Mouse (Mus musculus): ENCODE results near the gene Dhps.
"Not testable (repeated sequence)": the region's sequence is repeated elsewhere in the genome, so short reads cannot be mapped to it uniquely, and the experiment has no call there.

The Dhps gene

DNA sequence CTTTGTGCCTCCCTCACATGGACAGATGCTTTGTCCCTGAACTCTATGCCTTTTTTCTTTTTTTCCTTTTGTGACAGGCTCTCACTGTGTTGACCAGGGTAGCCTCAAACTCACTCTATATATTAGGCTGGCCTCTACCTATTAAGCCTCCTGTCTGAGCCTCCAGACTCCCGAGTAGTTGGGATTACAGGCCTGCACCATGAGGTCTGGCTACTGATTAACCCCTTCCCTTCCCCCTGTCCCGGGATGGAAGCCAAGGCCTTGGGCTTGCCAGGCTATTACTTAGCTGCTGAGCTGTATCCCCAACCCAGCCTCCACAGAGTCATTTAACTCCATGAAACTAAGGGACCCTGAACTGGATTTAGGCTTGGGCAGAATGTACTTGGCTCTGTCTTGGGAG, 6.3 kb upstream of the Dhps start:
- DNase-seq, result no peak

DNA sequence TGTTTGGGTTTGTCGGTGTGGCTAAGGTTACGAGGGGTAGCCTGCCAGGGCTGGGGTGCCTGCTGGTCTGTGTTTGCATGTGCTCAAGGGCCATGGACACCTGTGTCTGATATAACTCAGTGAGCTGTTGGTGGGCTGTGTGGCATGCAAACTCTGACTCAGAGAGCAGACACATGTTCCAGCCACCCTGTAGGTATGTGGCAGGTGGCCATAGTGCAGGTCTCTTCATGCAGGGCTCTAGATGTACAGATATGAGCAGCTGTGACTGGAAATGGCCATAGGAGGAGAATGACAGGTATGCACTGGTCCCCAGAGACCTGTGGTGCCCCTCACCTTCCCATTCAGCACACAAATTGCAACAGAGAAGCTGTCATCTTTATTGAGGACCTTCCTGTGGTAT, 4.4 kb upstream of the Dhps start:
- DNase-seq, result no peak

DNA sequence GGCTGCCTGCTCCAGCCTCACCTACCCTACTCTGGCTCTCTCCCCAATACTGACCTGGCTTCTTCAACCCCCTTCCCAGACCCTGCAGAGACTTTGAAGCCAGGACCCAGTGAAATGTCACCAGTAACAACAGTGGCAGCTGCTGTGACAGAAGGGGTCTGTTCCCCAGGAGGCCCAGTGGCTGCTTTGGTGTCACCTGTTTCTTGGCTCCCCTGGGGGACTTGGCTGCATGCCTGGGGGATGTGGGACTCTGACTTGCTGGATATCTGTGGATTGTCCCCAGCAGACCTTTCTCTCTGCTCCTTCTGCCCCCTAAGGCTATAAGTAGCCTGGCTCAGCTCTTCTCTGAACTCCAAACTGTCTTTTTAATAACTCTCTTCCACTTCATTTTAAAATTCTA, 3.6 kb upstream of the Dhps start, which contains the start of gene Gm5741:
Gene Gm5741 (minus strand): TSS at position 1 of the 400 bp plus-strand sequence.
- DNase-seq, result no peak

DNA sequence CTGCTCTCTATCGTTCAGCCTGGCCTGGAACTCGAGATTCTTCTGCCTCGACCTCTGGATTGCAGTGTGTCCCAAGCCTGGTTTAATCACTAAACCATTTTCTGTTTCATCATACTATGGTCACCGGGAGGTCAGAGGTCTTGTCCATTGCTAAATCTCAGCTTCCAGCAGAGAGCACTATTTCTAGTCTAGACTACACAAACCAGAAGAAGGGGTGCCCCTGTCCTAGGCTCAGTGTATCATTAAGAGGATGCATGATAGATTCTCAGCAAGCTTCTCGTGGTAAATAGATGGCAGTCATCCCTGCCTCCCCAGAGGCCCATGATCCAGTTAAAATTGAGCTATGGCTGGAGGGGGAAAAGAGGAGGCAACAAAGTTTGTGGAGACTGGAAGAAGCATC, 516 bp upstream of the Dhps start:
- peak; percentile 32 for DNase-seq

DNA sequence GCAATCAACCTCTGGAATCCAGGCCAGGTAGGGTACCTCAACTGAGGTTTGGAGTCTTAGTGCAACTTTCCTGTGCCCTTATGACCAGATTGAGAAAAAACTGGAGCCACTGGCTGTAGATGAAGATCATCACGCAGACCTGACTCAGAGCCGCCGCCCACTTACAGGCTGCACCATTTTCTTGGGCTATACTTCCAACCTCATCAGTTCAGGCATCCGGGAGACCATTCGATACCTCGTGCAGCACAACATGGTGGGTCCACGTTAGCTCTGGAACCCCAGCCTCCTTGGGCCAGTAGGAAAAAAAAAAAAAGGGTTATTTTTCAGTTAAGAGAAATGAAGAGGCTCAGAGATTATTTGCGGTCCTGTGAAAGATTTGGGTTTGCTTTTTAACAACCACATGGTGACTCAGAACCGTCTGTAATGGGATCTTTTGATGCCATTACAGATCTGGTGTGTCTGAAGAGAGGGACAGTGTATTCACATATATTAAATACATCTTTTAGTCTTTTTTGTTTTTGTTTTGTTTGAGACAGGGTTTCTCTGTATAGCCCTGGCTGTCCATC, 890 bp downstream of the Dhps start:
- DNase-seq, result no peak

DNA sequence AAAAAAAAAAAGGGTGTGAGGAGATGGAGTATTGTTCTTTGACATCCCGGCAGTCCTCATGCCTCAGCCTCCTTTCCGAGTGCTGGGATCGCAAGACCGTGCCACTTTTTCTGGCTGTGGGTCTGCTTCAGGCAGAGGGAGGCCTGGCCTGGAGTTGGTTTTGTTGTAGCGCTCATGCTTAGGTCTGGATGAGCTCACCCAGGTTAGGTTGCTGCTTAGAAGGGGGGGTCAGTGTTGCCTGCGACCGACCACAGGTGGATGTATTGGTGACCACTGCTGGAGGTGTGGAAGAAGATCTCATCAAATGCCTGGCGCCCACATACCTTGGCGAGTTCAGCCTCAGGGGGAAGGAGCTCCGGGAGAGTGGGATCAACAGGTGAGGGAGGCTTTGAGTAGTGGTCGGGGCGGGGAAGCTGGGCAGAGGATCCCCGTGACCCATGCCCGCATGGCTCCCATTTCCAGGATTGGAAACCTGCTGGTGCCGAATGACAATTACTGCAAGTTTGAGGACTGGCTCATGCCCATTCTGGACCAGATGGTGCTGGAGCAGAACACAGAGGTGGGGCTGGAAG, 1.6 kb downstream of the Dhps start:
- DNase-seq, result no peak

DNA sequence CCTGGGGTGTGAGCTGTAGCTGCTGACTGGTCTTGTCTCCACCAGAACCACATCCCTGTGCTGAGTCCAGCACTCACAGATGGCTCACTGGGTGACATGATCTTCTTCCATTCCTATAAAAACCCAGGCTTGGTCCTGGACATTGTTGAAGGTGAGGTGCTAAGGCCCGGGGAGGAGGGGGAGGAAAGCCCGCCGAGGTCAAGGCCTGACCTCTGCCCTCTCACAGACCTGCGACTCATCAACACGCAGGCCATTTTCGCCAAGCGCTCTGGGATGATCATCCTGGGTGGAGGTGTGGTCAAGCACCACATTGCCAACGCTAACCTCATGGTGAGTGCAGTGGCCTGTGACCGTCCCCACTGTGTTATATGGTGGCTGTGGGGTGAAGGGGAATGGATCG, 2.6 kb downstream of the Dhps start:
- DNase-seq, result no peak

DNA sequence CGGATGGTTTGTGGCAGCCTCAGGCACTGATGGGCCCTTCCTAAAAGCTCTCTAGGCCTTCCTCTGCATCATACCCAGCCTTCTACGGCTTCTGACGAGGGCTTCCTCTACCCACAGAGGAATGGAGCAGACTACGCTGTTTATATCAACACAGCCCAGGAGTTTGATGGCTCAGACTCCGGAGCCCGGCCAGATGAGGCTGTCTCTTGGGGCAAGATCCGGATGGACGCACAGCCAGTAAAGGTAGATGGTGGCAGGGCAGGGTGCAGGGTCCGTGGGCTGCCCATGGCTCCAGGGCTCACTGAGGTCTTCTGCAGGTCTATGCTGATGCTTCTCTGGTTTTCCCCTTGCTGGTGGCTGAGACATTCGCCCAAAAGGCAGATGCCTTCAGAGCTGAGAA, 3.1 kb downstream of the Dhps start:
- DNase-seq, result no peak

DNA sequence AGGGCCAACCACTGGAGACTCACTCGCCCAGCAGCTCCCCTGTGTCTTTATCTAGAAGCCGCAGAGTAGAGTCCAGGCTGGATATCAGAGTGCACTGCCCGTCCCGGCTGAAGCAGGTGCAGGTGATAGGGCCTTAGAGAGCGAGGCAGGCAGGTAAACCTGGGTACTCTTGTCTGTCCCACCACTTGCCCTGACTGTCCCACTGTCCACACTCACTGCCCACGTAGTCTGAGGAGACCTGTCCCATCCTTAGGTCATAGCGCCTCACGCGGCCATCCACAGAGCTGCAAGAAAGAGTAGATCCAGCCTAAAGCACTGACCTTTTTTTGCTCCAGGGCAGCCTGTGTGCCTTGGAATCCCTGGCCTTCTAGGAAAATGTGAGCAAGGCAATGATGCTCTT, 4.4 kb downstream of the Dhps start:
- DNase-seq, result peak; percentile 39

DNA sequence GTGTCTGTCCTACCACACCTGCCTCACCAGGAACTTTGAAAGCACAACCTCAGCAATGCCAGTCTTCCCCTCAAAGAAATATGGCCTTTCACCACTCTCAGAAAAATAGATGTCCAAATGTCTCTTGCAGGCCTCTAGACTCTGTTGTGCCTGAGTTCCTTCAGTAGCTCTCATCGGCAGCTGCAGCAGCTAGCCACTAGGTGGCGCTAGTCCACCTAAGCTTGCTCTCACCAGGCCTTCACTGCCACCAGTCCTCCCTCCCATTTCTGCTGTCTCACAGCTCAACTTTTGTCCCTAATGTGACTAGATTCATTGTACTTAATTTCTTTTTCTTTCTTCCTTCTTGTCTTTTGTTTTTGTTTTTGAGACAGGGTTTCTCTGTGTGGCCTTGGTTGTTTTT, 5.4 kb downstream of the Dhps start:
- peak; percentile 88 for DNase-seq

DNA sequence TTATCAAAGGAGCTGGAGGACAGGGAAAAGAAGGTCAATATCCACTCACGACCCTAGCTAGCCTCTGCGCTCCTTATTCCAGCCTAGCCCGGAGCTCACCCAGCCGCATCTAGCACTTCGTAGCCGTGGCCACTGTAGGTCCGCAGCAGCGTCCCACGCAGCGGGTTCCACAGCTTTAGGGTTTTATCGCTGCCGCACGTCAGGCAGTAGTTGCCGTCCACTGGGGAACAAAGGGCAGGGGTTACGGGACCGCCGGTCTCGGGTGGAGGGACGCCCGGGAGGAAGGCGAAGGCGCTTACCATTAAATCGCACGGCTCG, 8.6 kb downstream of the Dhps start:
- no peak for DNase-seq

DNA sequence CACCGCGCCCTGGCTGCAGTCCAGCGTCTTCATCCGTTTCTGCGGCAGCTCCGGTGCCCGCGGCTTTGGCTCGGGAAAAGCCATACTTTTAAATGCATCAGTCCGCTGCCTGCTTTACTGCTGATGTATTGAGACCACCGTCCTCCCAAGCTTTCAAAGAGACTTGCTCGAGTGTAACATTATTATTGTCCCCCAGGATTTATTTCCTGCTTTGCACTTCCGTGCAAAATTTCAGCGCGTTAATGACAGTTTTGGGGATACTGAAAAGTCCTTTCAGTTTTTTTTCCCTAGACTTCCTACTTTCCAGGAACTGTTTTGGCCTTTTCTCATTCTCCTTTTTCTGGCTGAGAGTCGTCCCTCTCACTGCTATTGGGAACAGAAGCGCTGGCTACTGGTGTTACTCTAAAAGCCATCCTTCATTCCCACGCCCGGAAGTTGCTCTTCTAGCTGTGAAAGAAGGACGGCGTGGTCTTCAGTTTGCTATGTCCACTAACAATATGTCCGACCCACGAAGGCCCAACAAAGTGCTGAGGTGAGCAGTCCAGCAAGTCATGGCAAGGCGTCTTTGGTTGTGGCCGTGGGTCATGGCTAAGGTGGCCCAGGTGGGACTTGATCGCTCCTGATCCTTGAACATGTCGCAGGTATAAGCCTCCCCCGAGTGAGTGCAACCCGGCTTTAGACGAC, 9.1 kb downstream of the Dhps start, which contains the start of gene Wdr83os:
Gene Wdr83os (plus strand): TSS at position 209 of the 684 bp plus-strand sequence.
- peak; percentile 83 for DNase-seq

DNA sequence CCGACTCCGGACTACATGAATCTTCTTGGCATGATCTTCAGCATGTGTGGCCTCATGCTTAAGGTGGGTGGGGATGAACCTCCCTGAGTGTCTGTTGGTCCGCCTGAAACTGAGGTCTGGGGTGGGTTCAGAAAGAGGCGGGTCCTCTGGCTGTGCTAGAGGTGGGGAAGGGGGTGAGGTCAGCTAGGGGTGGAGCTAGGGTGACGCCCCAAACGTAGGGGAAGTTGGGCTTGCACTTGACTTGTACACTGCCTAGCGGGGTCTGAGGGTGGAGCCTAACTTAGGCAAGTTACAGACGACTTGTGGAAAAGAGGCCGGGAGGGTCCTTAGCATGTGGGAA, 9.6 kb downstream of the Dhps start, which contains the start of gene Wdr83:
Gene Wdr83 (minus strand): TSS at position 91 of the 340 bp plus-strand sequence.
- peak; percentile 74 for DNase-seq

DNA sequence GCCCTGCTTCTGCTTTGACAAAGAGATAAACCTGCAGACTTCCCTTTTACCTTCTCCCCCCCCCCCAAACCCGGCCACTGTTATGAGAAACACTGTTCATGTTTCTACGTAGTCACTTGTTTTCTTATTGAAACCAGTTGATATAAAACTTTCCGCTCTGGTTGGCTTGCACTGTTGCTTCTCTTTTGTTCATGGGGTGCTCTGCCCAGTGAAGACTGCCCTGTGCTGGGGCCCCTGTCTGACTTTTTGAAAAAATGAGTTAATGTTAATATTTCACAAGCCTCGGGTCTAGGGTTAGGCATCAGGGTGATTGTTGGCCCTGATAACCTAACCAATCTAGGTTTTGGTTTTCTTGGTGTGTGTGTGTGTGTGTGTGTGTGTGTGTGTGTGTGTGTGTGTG, 10.6 kb downstream of the Dhps start:
- DNase-seq, result not testable (repeated sequence)

DNA sequence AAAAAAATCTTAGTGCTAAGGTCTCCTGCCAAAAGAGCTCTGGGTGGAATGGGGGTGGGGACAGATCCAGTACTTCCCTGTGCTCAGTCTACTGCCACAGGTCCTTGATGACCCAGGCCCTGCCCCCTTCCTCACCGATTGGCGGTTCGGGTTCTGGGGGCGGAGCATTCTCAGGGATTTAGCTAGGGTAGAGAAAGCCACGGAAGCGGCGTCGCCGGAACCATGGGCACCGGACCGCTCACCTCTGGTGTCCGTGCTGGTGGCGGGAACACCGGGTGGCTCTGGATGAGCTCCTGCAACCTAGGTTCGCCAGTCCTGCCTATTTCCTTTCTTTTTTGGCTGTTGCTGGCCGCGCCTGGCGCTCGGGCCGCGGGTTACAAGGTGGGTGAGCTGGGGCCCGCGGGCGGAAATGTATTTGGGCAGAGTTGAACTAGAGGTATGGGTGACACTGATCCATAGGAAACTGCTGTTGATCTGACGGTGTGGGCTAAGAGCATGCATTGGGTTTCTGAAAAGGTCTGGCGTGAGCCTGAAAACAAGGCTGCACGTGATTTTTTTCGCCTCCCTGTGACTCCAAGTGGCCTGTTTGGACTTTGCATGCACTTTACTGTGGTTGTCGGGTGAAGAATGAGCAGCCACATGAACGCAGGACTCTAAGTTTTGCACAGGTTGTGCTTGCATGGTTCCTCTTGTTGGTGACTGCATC, 11.7 kb downstream of the Dhps start, which contains the start of gene Man2b1:
Gene Man2b1 (plus strand): TSS at position 163 of the 706 bp plus-strand sequence.
- peak; percentile 87 for DNase-seq

DNA sequence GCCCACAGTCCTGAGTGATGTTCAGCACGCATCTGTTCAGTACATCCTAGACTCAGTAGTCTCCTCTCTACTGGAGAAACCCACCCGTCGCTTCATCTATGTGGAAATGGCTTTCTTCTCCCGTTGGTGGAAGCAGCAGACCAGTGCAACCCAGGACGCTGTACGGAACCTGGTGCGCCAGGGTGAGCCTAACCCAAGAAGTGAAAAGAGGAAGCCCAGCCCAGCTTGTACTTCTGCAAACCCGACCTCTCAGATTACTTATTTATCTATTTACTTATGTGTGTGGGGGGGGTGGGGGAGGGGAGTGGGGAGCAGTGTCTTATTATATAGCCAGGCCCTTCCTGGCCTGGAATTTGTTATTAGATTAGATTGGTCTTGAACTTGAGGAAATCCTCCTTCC, 13.1 kb downstream of the Dhps start:
- no peak for DNase-seq

DNA sequence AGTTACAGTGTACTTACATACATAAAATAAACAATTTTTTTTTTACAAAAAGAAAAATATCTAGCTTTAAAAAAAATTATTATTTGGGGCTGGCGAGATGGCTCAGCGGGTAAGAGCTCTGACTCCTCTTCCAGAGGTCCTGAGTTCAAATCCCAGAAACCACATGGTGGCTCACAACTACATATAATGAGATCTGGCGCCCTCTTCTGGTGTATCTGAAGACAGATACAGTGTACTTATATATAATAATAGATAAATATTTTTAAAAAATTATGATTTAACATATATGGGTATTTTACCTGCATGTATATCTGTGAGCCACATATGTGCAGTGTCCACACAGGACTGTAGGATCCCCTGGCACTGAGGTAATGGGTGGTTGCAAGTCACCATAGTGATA, 14.7 kb downstream of the Dhps start:
- no peak for DNase-seq

DNA sequence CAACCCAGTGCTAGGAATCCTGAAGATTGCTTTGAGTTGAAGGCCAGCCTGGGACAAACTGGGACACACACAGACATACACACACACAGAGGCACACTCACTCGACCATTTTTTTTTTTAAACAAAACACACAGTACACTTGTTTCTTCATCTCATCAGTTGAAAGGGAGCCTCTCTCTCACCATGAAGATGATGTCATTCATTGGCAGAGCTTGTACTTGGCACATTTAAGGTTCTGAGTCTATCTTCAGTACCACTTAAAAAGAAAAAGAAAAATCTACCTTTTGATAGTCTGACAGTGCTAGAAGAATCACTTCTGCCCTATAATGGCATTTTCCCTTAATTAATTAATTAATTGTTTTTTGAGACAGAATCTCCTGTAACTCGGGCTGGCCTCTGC, 17.2 kb downstream of the Dhps start:
- DNase-seq, result no peak

DNA sequence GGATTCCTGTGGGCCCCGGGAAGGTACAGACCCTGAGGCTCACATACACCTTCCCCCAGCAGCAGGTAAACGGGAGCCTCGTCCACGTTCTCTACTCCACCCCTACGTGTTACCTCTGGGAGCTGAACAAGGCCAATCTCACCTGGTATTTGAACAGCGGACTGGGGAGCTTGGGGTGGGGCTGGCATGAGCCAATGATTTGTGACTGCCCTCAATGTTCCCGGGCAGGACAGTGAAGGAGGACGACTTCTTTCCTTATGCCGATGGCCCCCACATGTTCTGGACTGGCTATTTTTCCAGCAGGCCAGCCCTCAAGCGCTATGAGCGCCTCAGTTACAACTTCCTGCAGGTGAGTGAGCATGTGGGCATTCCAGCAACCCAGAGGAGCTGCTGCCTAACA, 19.3 kb downstream of the Dhps start:
- no peak for DNase-seq

DNA sequence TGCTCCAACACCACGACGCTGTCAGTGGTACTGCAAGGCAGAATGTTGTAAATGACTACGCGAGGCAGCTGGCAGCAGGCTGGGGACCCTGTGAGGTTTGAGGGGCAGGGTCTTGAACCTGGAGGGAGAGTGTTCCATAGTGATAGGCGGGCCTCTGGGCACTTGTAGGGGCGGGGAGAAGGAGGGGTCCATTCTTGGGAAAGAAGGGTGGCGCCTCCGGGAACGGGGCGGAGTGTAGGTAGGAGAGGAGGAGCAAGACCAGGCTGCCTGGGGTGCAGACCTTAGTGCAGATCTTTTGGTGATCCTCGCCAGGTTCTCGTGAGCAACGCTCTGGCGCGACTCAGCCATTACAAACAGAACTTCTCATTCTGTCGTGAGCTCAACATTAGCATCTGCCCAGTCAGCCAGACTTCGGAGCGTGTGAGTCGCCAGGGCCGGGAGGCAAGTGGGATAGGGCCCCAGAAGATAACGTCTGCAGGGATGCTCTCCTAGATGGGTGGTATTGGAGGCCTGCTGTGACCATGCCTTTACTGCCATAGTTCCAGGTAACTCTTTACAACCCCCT, 20.1 kb downstream of the Dhps start:
- DNase-seq, result no peak

DNA sequence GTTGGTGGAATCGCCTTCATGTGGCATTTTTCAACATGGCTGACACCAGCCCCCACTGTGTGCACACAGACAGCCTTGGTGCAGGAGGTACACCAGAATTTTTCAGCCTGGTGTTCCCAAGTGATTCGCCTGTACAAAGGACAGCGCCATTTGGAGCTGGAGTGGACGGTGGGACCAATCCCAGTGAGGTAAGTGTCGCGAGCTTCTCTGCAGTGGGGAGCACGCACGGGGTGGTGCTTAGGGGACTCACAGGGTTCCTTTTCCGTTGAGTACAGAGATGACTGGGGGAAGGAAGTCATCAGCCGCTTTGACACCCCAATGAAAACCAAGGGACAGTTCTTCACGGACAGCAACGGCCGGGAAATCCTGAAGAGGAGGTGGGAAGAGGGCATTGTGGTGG, 23.5 kb downstream of the Dhps start:
- DNase-seq, result no peak

DNA sequence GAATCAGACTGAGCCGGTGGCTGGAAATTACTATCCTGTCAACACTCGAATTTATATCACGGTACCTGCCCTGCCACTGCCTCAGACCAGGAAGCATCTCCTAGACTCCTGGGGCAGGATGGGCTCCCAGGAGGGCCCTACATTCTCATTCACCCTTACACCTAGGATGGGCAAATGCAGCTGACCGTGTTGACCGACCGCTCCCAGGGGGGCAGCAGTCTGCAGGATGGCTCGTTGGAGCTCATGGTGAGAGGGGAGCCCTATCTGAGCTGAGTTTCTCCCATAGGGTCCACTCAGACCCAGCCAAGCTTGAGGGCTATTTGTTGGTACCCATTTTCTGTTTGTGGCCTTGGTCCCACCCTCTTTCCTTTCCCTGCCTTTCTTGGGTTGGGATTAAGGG, 24.0 kb downstream of the Dhps start:
- DNase-seq, result no peak

DNA sequence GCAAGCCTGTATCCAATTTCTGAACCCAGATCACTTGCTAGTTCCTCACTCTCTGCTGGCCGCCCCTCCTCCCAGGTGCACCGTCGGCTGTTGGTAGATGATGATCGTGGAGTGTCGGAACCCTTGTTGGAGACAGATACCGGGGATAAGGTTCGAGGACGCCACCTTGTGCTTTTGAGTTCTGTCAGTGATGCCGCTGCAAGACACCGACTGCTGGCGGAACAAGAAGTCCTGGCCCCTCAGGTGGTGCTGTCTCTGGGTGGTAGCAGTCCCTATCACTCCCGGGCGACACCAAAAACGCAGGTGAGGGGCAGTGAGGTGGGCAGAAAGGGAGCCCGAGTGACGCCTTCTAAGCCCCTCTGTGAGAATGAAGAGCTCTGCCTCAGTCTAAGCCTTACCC, 24.6 kb downstream of the Dhps start:
- DNase-seq, result no peak

DNA sequence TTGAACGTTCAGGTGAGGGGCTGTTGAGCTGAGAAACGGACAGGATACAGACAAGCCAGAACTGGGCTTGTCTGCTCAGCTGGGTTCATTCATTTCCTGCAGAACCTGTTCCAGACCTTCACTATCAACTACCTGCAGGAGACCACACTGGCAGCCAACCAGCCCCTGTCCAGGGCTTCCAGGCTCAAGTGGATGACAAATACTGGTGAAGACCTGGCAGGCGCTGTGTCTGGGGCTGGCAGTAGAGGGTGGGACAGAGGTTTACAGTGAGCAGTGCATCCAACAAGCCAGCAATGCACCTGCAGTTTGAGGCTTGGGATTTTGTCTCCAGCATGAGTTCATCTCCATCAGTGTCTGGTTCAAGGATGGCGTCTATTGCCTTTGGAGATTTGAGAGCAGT, 25.3 kb downstream of the Dhps start:
- no peak for DNase-seq
